Mouse (Mus musculus) naive thymus-derived CD4-positive, alpha-beta T cell, adult 2 months (primary cell): ENCODE measurements around the gene Aptx.

Experiments
- DNase-seq: peaks from one replicate; pipeline ENCODE4 v3.0.0-alpha.2; 2011; ENCODE audit warnings: low read depth

The Aptx gene

DNA sequence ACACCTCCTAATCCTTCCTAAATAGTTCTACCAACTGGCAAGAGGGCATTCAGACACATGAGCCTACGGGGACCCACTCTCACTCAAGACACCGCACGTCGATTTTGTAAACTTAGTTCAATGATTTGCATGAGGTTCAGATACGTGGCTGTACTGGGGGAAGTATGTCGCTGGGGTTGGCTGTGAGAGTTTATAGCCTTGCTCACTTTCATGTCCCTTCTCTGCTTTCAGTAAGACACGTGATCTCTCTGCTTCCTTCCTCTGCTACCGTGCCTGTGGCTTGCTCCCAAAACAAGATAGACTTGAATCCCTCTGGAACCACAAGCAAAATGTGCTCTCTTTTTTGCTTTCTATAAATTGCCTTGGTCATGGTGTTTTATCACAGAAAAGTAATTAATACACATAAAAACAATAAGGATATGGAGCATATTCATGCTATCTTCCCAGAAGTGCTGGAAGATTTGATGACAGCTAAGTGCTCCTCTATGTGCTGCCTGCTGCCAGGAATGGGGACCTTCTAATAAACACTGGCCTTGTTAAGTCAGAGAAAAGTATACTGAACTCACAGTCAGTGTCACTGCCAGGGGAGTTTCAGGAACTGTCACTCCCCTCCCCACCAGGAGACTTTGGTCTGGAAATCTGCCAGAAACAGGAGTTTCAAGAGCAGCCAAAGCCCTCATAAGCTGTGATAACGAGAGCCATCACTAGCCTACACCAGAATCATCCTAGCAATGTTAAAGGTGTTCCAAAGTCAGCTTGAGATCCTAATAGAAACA lies 36.6 kb downstream of the Aptx start:
- no peak for DNase-seq

DNA sequence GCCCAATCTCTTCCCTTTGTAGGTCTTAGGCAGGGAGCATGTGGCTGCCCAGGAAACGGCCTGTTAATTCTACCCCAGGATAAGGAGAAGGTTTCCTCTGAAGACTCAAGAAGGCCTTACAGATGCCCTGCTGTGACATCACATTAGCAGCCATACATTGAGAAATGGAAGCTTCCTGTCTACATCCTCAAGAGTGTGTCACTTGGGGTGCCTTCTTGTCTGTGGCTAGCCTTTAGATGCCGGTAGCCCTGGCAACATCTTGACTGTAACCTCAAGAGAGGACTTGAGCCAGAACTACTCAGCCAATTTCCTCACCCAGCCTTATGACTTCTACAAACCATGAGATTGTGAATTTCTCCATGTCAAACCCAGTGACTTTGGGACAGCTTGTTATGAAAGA lies 51.9 kb downstream of the Aptx start:
- DNase-seq, result no peak

DNA sequence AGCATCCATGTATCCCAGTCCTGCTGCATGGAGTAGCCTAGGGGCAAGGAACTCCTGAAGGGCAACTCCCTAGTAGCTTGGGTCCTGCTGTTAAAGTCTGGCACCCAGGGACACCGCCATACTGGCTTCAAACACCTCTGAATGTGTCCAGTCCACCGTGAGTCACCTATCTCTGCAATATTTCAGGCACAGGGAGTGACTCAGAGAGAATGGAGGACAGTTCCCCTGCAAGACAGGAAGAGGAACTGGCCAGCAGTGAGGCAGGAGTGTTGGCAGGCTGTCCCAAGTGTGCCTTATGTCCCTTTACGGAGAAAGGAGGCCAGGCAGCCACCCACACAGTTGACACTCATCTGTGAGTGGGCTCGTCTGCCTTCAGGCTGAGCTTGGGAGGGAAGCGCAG lies 53.9 kb downstream of the Aptx start:
- DNase-seq, result no peak

DNA sequence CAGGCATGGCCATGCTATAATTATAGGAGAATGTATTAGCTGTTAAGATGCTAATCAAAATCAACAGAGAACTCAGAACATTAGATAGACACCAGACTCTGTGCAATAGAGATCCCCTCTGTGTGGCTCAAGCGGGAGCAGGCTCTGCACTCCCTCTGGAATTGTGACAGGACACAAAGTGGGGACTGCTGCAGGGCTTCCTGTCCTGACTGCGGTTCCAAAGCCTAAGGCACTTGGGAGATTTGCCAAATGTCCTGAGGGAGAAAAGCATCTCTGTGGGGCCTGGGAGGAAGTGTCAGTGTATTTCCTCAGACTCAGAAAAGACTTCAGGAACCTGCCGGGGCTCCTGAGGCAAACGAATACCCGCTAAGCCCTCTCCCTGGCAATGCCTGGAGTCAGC lies 59.4 kb downstream of the Aptx start:
- DNase-seq, result no peak

- no peak for DNase-seq
Measured at GRCm38 (mm10) chr4:40640991-40641390, 62.0 kb downstream of the Aptx start.
